Mouse (Mus musculus) forelimb bud, embryonic 11.5 days (tissue): ENCODE measurements at regions not wholly inside any gene's neighbourhood (a gene's known extent, or its start where the extent isn't known, plus 50 kb on each side); places are given as distances from the start of the nearest gene placed in this dataset.

Experiments used
- DNase-seq: peaks from one replicate; pipeline ENCODE4 v3.0.0-alpha.2; 2012; ENCODE audit warnings: low read depth, low spot score

DNA sequence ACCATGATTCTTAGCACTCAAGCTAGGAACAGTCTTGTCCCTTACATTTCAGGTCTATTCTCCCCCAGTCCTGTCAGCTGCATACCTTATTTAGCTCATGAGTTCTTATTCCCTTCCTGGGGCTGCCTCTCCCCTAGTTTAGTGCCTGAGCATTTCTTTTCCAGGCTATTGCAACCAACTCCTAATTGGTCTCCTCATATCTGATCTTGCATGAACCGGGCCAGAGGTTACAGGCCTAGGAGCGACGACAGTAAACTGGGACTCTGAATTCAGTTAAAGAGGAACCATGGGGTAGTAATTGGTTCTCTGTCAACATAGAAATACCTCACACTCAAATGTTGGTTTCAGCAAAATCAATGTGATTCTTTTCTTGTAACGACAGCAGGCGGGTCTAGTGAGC lies 195.9 kb downstream of the Kit start:
- no peak for DNase-seq

DNA sequence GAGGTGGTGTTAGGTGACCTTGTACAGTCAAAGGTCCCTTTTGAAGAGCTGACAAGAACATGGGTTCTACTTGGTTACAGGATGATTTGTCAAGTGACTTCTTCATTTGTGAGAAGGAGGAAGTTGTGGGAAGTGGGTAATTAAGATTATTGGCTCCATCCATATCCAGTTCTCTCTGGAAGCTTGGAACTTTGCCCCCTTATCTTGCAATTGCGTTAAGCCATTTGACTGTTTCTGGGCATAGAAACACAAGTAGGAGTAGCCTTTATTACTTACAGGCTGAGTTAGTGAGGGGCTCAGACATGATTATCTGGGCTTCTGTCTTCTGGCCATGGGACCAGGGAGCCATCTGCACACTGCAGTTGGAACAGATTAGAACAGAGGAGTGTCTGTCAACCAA lies 192.5 kb downstream of the Kit start:
- DNase-seq = no peak

DNA sequence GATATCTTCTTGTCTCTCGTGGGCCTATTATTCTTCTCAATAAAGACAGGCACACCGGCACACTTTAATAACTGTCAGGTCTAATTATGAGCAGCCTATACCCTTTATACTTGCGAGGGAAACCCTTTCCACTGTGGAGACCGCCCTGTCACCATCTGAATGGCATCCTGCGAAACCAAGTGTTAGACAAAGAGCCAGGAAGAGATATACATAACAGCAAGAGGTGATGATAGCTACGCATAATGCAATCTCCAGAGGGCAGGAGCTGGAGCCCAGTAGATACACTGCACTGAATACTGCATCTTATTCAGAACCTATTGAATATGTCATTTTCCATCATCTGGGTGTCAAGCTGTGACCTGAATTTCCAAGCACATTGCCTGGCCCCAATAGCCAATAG lies 187.7 kb downstream of the Kit start:
- DNase-seq = no peak

DNA sequence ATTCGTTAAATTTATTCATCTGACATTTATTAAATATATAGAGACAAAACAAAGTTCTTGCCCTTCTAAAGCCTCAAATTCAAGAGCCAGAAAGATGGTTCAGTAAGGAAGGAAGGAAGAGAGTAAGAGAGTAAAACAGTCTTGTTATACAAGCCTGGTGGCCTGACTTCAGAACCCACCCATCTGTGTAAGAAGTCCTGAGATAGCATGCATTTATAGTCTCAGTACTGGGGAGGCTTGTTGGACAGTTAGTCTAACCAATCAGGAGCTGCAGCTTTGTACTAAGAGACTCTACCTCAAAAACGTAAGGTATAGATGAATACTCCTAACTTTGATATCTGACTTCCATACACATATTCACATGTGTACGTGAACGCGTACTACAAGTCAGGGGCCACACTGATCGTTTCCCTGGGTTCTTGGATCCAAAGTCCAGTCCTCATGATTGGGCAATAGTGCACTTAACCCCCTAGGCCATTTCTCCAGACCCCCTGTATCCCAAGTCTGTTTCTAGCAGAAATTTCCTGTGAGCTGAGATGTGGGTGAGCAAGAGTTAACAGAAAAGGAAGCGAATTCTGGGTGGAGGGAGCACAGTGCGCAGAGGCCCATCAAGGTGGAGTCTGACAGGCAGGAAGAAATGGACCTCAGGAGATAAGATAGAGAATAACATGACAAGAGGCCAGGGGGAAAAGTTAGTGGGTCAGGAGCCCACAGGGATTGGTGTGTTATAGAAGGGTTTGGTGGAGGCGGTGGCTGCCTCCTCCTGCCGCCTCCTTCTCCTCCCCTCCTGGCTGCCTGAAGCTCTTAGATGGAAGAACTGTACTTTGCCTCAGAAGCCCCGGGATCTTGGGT lies 187.0 kb downstream of the Kit start:
- no peak for DNase-seq

DNA sequence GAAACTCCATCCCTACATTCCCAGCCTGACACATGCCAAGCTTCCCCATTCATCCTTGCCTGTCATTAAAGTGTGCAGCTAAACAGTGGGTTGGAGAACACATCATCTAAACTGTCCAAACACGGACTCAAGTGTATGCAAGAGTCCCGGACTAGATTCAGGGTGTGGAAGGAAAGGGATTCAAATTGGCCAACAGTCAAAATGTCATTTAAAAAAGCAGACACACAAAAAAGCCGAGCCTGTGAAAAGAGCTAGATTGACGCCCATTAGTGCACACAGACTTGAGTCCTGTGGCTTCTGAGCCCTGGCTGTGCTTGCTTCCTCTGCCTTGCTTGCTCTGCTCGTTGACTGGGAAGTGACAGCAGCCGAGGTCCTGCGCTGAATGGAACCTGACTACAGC lies 181.5 kb downstream of the Kit start:
- DNase-seq = no peak

DNA sequence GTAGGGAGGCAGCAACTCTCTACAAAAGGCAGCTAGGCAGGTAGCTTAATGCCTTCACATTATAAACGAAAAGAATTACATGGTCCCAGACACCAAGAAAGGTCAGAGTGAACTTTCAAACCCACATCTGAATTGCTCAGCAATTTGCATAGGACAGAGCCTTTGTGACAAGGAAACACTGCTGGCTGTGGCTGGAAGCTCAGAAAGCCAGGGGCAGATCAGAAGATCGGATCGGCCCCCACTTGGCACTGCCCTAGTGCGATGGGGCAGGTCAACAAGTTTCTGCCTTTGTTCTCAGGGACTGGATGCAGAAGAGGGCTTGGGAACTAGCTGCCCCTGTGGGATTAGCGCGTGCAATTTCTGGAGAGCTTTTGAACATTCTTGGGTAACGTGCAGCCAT lies 179.6 kb downstream of the Kit start:
- no peak for DNase-seq

DNA sequence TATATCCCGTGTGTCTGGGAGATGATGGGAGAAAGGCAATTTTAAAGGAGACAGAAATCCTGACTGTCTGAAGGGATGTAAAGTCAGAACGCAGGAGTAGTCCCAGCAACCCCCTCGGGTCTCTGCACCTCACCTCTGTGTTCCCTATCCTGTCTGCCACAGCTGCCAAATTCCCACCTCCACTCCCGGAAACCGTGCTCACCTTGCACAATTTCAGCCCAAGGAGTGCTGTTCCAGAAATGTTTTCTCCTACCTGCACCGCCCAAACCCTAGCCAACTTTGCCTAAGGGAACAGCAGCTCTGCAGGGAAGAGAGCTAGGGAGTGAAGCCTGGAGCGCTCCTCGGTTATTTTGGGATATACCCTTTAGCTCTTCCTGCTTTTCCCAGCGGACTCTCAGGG lies 170.6 kb downstream of the Kit start:
- DNase-seq = no peak

DNA sequence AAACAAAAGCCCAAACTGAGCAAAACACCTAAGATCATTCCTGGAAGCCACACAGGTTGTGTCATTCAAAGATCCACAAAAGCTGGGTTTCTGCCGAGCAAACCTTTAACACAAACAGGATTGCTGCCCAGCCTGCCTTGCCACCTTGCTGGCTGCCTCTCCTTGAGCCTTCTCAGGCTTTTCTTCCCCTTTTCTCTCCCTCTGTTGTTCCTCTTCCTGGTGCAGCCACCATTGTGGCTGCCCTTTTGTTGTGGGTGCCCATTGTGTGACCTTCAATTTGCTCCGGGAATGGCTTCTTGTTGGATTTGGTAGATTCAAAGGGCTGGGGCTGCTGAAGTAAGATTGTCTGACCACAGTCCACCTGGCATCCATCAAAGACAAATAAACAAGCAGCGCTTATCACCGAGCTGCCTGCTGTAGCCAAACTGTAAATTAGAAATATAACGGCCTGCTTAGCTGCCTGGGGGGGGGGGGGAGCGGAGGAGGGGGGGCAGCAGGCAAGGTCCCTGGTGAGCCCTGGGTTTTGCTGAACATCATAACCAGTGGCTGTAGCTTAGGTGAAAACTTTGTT lies 169.8 kb downstream of the Kit start:
- DNase-seq = peak; percentile 7

DNA sequence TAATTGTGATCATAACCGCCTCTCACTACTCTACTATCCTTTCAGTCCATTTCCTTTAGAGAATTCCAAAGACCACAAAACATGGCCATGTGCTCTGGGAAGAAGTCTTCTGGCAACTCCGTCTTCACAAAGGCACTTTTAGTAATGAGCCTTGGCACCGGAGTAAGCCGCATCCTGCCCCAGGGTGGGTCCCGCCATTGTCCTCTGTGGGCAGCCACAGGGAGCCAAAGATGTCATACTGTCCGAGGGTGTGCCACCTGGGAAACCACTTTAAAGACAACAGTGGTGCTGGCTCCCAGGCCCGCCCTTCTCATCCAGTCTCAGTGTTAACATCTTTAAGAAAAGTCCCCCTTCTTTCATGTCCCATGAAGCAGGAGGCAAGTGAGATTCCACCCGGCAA lies 164.6 kb downstream of the Kit start:
- DNase-seq = no peak

DNA sequence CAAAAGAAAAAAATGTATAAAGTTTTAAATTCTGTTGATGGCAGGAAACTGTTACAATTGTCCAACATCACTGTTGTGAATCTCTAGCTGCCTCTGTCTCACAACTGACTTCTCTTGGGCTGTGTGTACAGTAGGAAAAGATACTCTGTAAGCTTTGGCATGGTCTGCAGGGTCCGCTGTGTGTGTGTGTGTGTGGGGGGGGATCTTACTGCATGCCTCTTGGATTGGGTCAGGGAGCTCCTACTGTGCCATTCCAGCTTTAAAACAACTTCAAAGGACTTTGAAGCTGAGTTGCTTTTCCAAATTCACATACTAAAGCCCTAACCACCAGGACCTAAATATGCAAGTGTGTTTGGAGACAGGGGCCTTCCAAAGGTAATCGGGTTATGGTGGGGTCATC lies 163.7 kb downstream of the Kit start:
- DNase-seq = no peak

DNA sequence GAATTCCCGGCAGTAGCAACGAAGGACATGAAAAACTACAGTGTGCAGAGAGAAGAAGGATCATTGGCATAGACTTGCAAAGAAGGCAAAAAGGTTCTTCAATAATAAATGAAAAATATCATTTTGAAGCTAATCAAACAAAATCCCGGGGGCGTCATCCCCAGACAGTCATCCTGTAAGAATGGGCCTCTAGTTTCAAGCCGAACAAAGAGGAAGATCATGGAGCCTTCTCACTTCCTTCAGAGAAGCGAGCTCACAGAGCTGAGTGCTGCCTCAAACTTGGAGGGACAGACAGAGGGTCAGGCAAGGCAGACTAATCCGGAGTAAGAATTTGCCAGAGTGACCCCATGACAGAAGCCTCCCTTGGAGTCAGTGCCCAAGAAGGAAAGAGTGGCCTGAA lies 163.0 kb downstream of the Kit start:
- DNase-seq = no peak

DNA sequence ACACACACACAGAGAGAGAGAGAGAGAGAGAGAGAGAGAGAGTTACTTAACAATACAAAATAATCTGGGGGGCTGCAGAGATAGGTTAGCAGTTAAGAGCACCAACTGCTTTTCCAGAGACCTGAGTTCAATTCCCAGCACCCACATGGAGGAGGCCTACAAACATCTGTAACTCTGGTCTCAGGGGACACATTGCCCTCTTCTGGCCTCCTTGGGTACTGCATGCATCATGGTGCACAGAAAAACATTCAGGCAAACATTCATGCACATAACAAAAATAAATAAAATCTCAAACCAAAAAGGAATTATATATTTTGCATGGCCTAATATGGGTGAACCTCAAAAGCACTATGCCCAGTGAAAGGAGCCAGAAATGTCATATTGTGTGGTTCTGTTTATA lies 161.6 kb downstream of the Kit start:
- no peak for DNase-seq

DNA sequence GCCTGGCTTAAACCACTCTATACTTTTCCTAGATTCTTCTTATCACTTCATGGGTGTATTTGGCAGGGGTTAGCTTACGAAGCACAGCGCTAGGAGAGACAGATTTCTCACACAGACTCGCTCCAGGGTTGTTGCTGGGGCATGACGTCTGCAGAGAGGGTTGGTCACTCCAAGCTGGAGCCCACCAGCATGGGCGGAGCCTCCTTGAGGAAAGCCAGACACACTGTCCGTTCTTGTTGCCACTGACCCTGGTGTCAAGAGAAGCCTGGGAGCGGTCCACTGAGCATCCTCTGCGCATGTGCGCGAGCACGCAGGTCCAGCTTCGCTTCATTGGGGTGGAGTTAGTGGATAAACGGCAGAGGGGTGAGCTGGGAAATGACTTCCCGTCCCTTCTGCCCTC lies 159.8 kb downstream of the Kit start:
- no peak for DNase-seq

DNA sequence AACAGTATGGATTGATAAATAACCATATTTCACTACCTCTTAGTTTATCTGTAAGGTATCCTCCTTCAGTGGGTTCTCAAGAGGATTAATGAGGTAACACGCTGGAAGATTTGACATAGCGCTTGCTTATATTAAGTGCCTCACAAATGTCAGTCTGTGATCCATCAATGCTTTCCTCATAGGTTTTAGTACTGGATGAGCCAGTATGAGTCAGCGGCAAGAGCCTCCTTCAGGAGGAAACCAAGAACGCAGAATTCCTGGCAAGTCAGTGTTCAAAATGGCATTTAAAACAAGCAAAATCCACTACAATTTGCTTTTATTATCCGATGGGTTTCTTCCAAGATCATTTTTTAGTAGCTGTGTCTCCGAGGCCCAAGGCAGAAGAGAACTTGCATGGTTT lies 159.3 kb downstream of the Kit start:
- DNase-seq = no peak

DNA sequence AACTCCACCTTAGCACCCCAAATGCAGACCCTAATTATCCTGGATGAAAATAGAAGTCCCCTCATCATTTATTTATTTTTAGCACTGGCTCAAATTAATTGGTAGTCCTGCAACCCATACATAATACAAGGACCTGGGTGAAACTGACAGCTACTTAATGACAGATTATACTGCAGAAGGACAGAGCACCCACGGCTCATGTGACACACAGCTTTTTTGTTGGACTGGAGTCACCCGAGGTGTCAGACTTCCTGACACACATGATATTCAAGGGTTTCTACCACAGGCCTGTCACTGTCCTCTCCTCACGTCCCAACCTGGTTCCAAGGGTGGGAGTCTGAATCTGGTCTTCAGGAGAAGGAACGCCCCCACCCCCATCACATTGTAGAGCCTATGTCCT lies 156.5 kb downstream of the Kit start:
- DNase-seq = no peak

DNA sequence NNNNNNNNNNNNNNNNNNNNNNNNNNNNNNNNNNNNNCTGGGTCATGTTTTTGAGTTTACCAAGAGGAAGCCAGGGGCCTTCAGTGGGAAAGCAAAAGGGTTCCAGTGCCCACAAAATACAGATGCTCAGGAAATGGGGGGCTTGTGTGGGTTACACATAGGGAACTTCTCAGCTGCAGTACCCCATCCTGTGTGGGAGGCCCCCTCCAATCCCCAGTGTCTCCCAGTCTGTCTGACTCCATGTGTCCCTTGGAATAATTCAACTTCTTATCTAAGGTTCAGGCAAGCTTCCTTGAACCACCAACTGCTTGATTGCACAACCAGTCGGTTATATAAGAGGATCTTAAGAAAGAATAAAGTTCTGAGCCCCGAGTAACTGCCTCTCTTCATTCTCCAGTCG lies 156.0 kb downstream of the Kit start:
- DNase-seq = no peak

DNA sequence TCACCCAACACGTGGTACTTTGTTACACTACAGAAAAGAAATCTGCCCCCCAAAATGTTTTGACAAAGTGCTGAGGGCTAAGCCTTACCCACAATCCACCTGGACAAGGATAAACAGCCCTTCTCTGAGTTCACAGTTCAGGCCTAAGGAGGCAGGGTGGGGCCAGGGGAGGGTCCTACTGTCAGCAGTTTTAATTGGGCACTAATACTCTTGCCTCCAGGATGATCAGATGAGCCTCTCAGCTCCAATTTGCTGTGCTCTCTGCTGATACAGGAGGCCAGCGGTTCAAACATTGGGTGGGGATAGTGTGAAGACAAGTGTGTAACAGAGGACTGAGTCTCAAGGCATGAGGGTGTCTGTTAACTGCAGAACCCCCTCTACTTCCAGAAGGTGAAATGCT lies 146.6 kb downstream of the Kit start:
- no peak for DNase-seq

DNA sequence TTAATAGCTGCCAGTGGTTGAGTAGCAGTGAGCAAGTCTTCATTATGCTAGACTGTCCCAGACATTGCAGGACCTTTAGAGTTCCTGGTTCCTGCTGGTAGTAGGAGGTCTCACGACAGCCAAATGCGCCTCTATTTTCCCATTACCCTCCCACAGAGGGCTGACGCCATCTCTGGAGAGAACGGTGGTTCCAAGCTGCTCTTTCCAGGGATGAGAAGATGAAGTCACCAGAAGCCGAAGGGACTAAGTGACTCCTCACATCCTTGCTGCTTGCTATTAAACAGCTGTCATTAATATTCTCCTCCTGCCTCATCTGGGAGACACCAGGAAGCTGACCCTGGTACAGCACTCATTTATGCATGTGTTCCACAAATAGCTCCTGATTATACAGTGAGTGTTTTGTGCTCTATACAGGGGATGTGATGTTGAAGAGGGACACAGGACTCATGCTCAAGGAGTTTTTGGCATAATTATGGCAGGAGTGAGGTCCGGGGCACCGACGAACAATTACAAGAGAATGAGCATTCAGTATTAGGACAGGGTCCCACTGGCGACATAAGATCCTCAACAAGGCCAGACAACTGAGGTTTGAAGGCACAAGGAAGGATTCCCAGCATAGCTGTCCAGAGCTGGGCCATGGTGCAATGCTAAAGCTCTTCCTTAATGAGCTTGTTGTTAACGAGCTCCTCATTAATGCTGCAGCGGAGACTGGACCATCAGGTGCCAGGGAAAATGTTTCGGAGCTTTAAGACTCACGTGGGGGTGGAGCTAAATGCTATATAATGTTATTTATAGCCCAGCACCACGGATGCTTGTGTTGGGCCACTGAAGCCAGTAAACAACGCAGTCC lies 145.6 kb downstream of the Kit start:
- DNase-seq = no peak

DNA sequence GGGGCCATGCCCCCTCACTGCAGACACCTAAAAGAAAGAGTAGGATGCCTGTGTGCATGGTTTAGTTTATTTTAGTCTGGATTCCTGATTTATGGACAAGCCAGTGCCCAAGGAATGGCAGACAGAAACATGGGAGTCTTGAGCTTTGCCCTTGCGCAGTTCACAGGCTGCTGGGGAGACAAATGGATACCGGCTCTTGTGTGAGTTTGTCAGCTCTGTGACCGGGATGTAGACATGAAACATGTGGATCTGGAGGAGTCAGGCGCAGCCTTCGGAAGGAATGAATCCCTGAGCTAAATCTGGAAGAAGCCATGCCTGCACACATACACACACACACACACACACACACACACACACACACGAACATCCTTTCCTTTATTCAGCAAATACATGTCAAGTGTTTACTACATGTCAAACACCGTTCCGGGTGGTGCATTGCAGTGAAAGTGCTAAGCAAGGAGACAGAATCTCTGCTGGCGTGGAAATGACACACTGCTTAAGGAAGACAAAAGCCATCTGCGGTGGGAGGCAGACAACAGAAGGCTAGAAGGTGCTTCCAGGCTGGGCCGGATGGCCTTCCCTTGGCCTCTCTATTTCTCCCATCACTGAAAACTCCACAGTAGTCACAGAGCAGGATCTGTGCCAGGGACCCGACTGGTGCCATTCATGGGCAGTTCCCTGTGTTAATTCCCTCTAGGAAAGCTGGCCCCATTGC lies 144.0 kb downstream of the Kit start:
- no peak for DNase-seq
